Mouse (Mus musculus): Measurements from ENCODE around the gene Ttc21a. TPM values are rescaled to one million over a fixed set of nuclear protein-coding genes. Genes with fewer than 3 reads are reported as not detected.

Ttc21a gene
- polyA plus RNA-seq (2011; ENCODE audit: insufficient read length, low read depth, missing spikeins), result not detected in 2 replicates

GRCm38 (mm10) chr9:119937005-119937773 lies at the start of gene Ttc21a, which contains the start of gene Gorasp1:
Ttc21a (plus strand) TSS chr9:119937606.
Gorasp1 (minus strand) TSS chr9:119937565.
- Histone ChIP-seq H3K4me1 (ENCODE audit: control insufficient read depth, insufficient read depth, low read length) (no peaks in the 10 kb centered on the region), H3K4me3 (ENCODE audit: insufficient read depth, low read length) (peak within 1 kb of the TSS; percentile 92), H3K27ac (ENCODE audit: insufficient read depth, low read length) (no peak within 1 kb of the TSS; the same call in 1 of the 2 replicates)
- no peak for TF ChIP-seq CTCF (IDR thresholded peaks at IDR 0.05; ENCODE audit: borderline replicate concordance, insufficient read depth, low read length)
- peak; percentile 90 for TF ChIP-seq POLR2A (IDR thresholded peaks at IDR 0.05; ENCODE audit: low read depth, low read length)

GRCm38 (mm10) chr9:119888843-119889246 lies 48.6 kb upstream of the Ttc21a start:
- Histone ChIP-seq H3K27ac (ENCODE audit: insufficient read depth, low read length) (no peak overlapping the region), H3K4me3 (ENCODE audit: insufficient read depth, low read length) (no peak overlapping the region), H3K4me1 (ENCODE audit: control insufficient read depth, insufficient read depth, low read length) (no peaks in the 10 kb centered on the region)
- TF ChIP-seq POLR2A (IDR thresholded peaks at IDR 0.05; ENCODE audit: low read depth, low read length) (no peak), CTCF (IDR thresholded peaks at IDR 0.05; ENCODE audit: borderline replicate concordance, insufficient read depth, low read length) (no peak)

DNA sequence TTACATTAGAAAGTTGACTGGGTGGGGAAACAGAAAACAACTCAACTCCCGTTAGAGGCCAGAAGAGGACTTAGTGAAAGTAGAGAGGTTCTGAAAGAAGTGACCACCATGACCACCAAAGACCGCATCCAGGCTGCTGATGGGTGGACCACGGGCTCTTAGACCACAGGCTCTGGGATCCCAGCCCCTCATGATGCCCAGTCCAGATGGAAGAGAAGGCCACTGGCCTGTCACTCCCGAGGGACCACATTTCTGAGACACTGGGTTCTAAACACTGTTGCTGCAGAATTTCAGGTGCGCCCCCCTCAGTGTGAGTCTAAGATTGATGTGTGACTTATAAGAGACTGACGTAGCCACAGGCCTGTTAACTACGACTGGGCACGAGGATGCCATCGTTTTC lies 48.0 kb upstream of the Ttc21a start:
- H3K27ac ChIP-seq (ENCODE audit: insufficient read depth, low read length), result no peak overlapping the region
- TF ChIP-seq POLR2A (IDR thresholded peaks at IDR 0.05; ENCODE audit: low read depth, low read length) (no peak), CTCF (IDR thresholded peaks at IDR 0.05; ENCODE audit: borderline replicate concordance, insufficient read depth, low read length) (no peak)
- no peak overlapping the region for H3K4me3 ChIP-seq (ENCODE audit: insufficient read depth, low read length)
- H3K4me1 ChIP-seq (ENCODE audit: control insufficient read depth, insufficient read depth, low read length), result no peaks in the 10 kb centered on the region

DNA sequence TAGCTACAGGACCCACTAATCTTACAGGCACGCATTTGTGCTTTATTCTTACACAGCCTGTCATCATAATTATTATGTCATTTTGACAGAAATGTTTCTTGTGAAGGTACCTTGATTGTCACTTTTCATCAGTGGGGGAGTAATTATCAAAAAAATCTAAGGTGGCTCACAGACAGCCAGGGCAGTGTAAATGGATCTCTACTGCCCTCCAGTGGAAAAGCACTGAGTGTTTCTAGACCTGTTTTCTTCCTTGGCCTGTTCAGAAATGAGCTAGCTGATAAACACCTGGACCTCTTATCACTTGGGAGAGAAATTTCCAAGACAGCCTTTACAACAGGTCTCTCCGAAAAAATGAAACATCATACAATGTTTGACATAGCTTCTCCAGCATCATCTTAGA lies 46.7 kb upstream of the Ttc21a start:
- Histone ChIP-seq H3K4me3 (ENCODE audit: insufficient read depth, low read length) (no peak overlapping the region), H3K4me1 (ENCODE audit: control insufficient read depth, insufficient read depth, low read length) (no peaks in the 10 kb centered on the region), H3K27ac (ENCODE audit: insufficient read depth, low read length) (no peak overlapping the region)
- TF ChIP-seq CTCF (IDR thresholded peaks at IDR 0.05; ENCODE audit: borderline replicate concordance, insufficient read depth, low read length) (no peak), POLR2A (IDR thresholded peaks at IDR 0.05; ENCODE audit: low read depth, low read length) (no peak)

- Histone ChIP-seq H3K4me1 (ENCODE audit: control insufficient read depth, insufficient read depth, low read length) (no peaks in the 10 kb centered on the region), H3K27ac (ENCODE audit: insufficient read depth, low read length) (no peak overlapping the region), H3K4me3 (ENCODE audit: insufficient read depth, low read length) (no peak overlapping the region)
- TF ChIP-seq CTCF (IDR thresholded peaks at IDR 0.05; ENCODE audit: borderline replicate concordance, insufficient read depth, low read length) (no peak), POLR2A (IDR thresholded peaks at IDR 0.05; ENCODE audit: low read depth, low read length) (no peak)
These were observed 43.5 kb upstream of the Ttc21a start for GRCm38 (mm10) chr9:119893881-119894280.

- Histone ChIP-seq H3K4me1 (ENCODE audit: control insufficient read depth, insufficient read depth, low read length) (no peaks in the 10 kb centered on the region), H3K4me3 (ENCODE audit: insufficient read depth, low read length) (peak within 1 kb of the TSS; percentile 59), H3K27ac (ENCODE audit: insufficient read depth, low read length) (0 out of 2 replicates have a peak within 1 kb of the TSS, but pooled peaks have one; percentile 28)
- TF ChIP-seq CTCF (IDR thresholded peaks at IDR 0.05; ENCODE audit: borderline replicate concordance, insufficient read depth, low read length) (no peak), POLR2A (IDR thresholded peaks at IDR 0.05; ENCODE audit: low read depth, low read length) (peak; percentile 94)
These were observed 42.9 kb upstream of the Ttc21a start, which contains the start of gene Wdr48 for GRCm38 (mm10) chr9:119894339-119895009. Wdr48 (plus strand) TSS chr9:119894878.

DNA sequence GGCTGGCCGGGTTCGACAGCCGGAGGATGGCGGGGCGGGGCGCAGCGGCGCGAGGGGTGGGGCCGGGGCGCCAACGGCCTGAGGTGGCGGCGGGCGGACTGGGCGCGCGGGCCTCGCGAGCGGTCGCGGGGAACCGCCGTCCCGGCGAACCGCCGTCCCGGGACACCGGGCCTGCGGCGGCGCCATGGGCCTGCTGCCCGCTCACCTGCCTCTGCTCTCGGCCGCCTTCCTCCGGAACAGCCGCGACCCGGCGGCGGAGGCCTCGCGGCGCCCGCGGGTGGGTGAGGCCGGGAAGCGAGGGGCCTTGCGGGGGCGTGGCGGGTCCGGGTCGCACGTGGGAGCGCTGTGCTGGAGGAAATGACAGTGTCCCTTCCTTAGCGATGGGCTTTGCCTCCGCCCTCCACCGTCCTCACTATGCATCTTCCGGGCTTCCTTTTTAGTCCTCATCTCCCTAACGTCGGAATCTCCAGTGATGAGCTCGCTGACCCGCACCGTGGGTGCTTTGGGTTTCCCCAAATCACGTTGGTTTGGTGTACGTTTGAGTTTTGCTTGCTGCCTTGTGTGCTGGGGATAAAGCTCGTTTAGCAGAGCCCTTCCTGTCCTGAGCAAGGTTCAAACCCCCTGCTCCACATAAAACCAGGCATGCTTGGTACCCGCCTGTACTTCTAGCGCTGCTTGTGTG lies 42.2 kb upstream of the Ttc21a start:
- Histone ChIP-seq H3K4me1 (ENCODE audit: control insufficient read depth, insufficient read depth, low read length) (no peaks in the 10 kb centered on the region), H3K4me3 (ENCODE audit: insufficient read depth, low read length) (peak overlapping the region; percentile 59), H3K27ac (ENCODE audit: insufficient read depth, low read length) (no peak overlapping the region)
- no peak for TF ChIP-seq POLR2A (IDR thresholded peaks at IDR 0.05; ENCODE audit: low read depth, low read length)

- Histone ChIP-seq H3K4me1 (ENCODE audit: control insufficient read depth, insufficient read depth, low read length) (no peaks in the 10 kb centered on the region), H3K4me3 (ENCODE audit: insufficient read depth, low read length) (no peak overlapping the region), H3K27ac (ENCODE audit: insufficient read depth, low read length) (no peak overlapping the region)
- TF ChIP-seq CTCF (IDR thresholded peaks at IDR 0.05; ENCODE audit: borderline replicate concordance, insufficient read depth, low read length), result no peak
- TF ChIP-seq POLR2A (IDR thresholded peaks at IDR 0.05; ENCODE audit: low read depth, low read length), result no peak
These were observed 38.0 kb upstream of the Ttc21a start for GRCm38 (mm10) chr9:119899446-119899845.

DNA sequence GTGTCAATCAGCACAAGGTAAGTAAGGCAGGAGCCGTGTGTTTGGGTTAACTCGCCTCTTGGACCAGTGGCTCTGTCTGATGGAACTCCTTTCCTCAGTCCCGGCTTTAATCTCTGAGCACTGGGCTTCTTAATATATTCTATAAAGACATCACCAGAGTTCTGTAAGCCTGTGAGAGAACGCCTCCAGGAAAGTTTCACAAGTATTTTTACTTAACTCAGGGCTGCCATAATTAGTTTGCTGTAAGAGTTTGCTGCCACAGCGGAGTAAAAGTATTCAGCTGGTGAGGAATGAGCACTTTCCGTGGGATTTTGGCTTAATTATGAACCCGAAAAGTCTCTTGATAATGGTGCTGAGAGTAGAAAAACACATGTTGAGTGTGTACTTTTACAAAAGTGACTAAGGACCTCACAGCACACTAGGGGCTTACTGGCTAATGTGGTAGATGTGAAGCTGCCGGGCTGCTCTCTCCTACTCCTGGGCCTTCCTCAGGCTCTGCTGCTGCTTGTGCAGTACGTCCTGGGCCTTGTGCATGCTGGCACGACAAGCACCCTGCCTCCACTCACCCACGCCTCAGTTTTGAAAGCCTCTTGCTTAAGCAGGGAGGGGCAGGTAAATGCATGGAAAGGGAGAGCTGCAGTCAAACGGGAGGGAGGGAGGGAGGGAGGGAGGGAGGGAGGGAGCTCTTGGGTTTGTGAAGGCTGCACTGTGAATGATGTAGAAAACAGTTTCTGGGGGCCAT lies 34.8 kb upstream of the Ttc21a start:
- Histone ChIP-seq H3K4me1 (ENCODE audit: control insufficient read depth, insufficient read depth, low read length) (no peaks in the 10 kb centered on the region), H3K27ac (ENCODE audit: insufficient read depth, low read length) (no peak overlapping the region), H3K4me3 (ENCODE audit: insufficient read depth, low read length) (no peak overlapping the region)
- TF ChIP-seq POLR2A (IDR thresholded peaks at IDR 0.05; ENCODE audit: low read depth, low read length) (no peak), CTCF (IDR thresholded peaks at IDR 0.05; ENCODE audit: borderline replicate concordance, insufficient read depth, low read length) (no peak)

Measured in embryonic fibroblast, embryonic 13.5 days (primary cell).